Mouse (Mus musculus) forebrain, embryonic 11.5 days (tissue): ENCODE results near the gene Gm20388. TPM values are rescaled to one million over a fixed set of nuclear protein-coding genes. Genes with fewer than 3 reads are reported as not detected.

Experiments
- ATAC-seq: fragments of 200-750 bp; cut with Nextera tagmentation; replicated peaks from 2 replicates; pipeline ENCODE4 v1.8.0; 2017; ENCODE audit warnings: moderate TSS enrichment; ENCODE audit not compliant: low FRiP score
- DNase-seq: peaks from one replicate; pipeline ENCODE4 v3.0.0-alpha.2; 2017; ENCODE audit warnings: low spot score
- H3K27ac ChIP-seq: fragments of 300-500 bp; sonication (generic); 2 replicates; pipeline ENCODE4 v1.5.1; 2014; ENCODE audit warnings: low read depth, low read length
- H3K27me3 ChIP-seq: fragments of 300-500 bp; sonication (generic); 2 replicates; pipeline ENCODE4 v1.6.1; 2014; ENCODE audit warnings: mild to moderate bottlenecking, low read length, mixed read lengths; ENCODE audit not compliant: control insufficient read depth, insufficient read depth
- H3K36me3 ChIP-seq: fragments of 300-500 bp; sonication (generic); 2 replicates; pipeline ENCODE4 v1.6.1; 2014; ENCODE audit warnings: mild to moderate bottlenecking, low read length, moderate library complexity, mixed read lengths; ENCODE audit not compliant: control insufficient read depth, insufficient read depth
- H3K4me1 ChIP-seq: fragments of 300-500 bp; sonication (generic); replicated peaks from 2 replicates; pipeline ENCODE4 v1.6.1; 2014; ENCODE audit warnings: low read length, mixed read lengths; ENCODE audit not compliant: control insufficient read depth, insufficient read depth
- H3K4me2 ChIP-seq: fragments of 300-500 bp; sonication (generic); 2 replicates; pipeline ENCODE4 v1.6.1; 2014; ENCODE audit warnings: low read depth, mild to moderate bottlenecking, low read length, moderate library complexity, mixed read lengths; ENCODE audit not compliant: severe bottlenecking
- H3K4me3 ChIP-seq: fragments of 300-500 bp; sonication (generic); 2 replicates; pipeline ENCODE4 v1.5.1; 2014; ENCODE audit warnings: low read depth, low read length
- H3K9ac ChIP-seq: fragments of 300-500 bp; sonication (generic); 2 replicates; pipeline ENCODE4 v1.6.1; 2014; ENCODE audit warnings: low read length
- H3K9me3 ChIP-seq: fragments of 300-500 bp; sonication (generic); 2 replicates; pipeline ENCODE4 v1.6.1; 2016; ENCODE audit warnings: low read length, mixed read lengths; ENCODE audit not compliant: control insufficient read depth
- WGBS: fragments of 180-500 bp; shearing (Covaris S2); extraction: QIAGEN DNeasy Blood & Tissue Kit; methylation state at CpG from one replicate; pipeline ENCODE4 v1.1.7; 2014; 5-methylcytosine and 5-hydroxymethylcytosine counted together
- polyA plus RNA-seq: library from polyadenylated mRNA; unstranded; fragments of >200 nt; fragmentation: Nextera tagmentation; extraction: Ambion mirVana; gene quantifications from 2 replicates; pipeline ENCODE4 v1.2.1, GENCODE M21; 2014

Gm20388 gene
- polyA plus RNA-seq, 1 experiment from 2014 or later: not detected

DNA sequence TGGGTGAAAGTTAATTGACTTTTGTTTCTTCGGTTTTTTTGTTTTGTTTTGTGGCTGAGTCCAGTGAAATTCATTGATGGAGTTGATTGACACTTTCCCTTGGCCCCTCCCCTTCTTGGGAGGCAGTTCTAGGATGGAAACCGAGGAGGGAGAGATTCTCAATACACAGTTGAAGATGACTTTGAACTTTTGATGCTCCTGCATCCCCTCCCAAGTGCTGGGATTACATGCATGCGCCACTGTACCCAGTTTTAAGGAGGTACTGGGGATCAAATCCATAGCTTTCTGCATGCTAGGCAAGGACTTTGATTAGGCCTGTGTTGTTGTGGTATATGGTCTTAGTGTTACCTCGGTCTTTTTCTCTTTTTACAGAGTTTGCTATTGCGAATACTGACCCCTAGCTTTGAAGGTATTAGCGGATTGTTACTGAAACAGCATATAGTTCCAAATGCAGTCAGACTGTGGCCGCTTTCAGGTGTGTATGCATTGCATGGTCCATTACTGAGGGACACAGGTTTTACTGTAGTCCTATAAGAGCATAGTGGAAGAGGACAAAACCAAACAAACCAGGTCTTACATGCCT lies 3155.6 kb downstream of the Gm20388 start:
- 41% methylated on average over 7 of the region's 7 CpGs for WGBS
- peak overlapping the region; percentile 95 for H3K9ac ChIP-seq
- peaks cover 5% of the 10 kb centered on the region; the same call in 1 of the 2 replicates for H3K4me1 ChIP-seq
- DNase-seq (no peak), ATAC-seq (no peak)
- peak overlapping the region; percentile 73 for H3K4me2 ChIP-seq
- no peaks in the 10 kb centered on the region for H3K9me3 ChIP-seq
- peak overlapping the region; percentile 88 for H3K4me3 ChIP-seq
- H3K27ac ChIP-seq: peak overlapping the region; percentile 84; the same call in 1 of the 2 replicates
- no peaks in the 10 kb centered on the region for H3K27me3 ChIP-seq
- H3K36me3 ChIP-seq: no peaks in the 10 kb centered on the region

GRCm38 (mm10) chr8:123071176-123071575 lies 3160.5 kb downstream of the Gm20388 start:
- Histone ChIP-seq H3K27ac (no peak overlapping the region), H3K4me3 (no peak overlapping the region), H3K4me2 (no peak overlapping the region), H3K4me1 (peaks cover 5% of the 10 kb centered on the region; the same call in 1 of the 2 replicates), H3K9me3 (no peaks in the 10 kb centered on the region), H3K27me3 (no peaks in the 10 kb centered on the region), H3K9ac (no peak overlapping the region), H3K36me3 (no peaks in the 10 kb centered on the region; the same call in 1 of the 2 replicates)
- ATAC-seq (no peak), DNase-seq (no peak)
- WGBS: 93% methylated on average over 4 of the region's 4 CpGs

DNA sequence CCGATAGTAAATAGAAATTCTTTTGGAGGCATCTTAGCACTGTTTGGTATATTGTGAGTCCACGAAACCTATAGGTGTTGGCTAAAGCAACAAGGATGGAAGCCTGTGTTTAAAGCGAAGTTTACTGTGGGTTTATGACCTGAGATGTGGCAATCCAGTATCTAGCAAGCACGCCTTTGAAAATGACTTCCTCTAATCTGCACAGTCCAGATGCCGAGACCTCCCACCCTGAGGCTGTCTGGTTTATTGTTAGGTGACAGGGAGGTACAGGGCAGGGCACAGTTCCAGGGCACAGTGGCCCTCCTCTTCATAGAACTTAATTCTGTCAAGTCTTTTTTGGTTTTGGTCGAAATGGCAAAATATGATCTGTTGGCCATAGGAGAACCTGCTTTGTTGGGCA lies 3166.6 kb downstream of the Gm20388 start:
- ATAC-seq (no peak), DNase-seq (no peak)
- WGBS: 88% methylated on average over 6 of the region's 6 CpGs
- Histone ChIP-seq H3K9me3 (no peaks in the 10 kb centered on the region), H3K36me3 (peaks cover 3% of the 10 kb centered on the region), H3K4me3 (no peak overlapping the region), H3K4me2 (no peak overlapping the region), H3K27me3 (no peaks in the 10 kb centered on the region), H3K9ac (no peak overlapping the region), H3K4me1 (no peaks in the 10 kb centered on the region), H3K27ac (no peak overlapping the region)

DNA sequence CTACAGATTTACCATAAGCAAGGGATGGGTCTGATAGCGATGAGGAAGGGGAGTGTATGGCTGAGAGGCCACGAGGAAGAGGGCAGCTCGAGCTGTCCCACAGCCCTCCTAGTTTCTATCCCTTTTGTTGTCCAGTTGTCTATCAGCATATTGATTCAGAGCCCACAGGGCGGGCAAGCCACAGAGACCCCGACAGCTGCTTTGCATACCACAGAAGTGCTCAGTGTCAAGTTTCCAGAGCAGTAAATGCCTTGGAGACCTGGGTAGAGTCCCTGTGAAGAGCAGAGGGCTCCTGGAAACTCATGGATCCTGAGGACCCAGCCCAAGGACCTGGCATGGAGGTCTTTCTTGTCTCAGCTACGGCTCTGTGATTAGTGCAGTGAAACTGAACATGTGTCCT lies 3172.4 kb downstream of the Gm20388 start:
- 86% methylated on average over 6 of the region's 6 CpGs for WGBS
- H3K36me3 ChIP-seq: peaks cover 8% of the 10 kb centered on the region
- no peaks in the 10 kb centered on the region for H3K4me1 ChIP-seq
- H3K27me3 ChIP-seq: no peaks in the 10 kb centered on the region
- ATAC-seq (no peak), DNase-seq (no peak)
- no peaks in the 10 kb centered on the region for H3K9me3 ChIP-seq
- H3K27ac ChIP-seq: no peak overlapping the region
- H3K9ac ChIP-seq: no peak overlapping the region
- no peak overlapping the region for H3K4me2 ChIP-seq
- no peak overlapping the region for H3K4me3 ChIP-seq

DNA sequence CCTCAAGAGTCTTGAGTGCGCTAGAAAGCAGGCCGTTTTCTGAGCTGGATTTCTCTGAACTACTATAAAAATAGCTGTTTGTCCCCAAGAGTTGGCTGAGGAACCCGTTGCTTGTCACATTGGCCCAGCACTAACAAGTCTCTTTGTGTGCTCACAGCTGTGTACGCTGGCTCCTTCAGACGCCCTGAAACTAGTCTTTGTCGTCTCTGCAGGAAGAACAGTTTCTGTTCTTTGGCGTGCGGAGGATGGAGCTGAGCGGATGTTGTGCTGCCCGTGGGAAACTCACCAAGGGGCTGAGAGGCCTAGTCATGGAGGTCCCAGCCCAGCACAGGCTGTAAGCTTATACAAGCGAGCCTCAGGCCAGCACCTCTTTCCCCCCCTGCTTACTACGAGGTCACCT lies 3173.0 kb downstream of the Gm20388 start:
- no peak overlapping the region for H3K4me3 ChIP-seq
- H3K27ac ChIP-seq: no peak overlapping the region
- DNase-seq (no peak), ATAC-seq (no peak)
- no peak overlapping the region for H3K4me2 ChIP-seq
- no peaks in the 10 kb centered on the region for H3K9me3 ChIP-seq
- 93% methylated on average over 12 of the region's 12 CpGs for WGBS
- peaks cover 10% of the 10 kb centered on the region for H3K36me3 ChIP-seq
- no peaks in the 10 kb centered on the region for H3K4me1 ChIP-seq
- no peak overlapping the region for H3K9ac ChIP-seq
- no peaks in the 10 kb centered on the region for H3K27me3 ChIP-seq

GRCm38 (mm10) chr8:123087289-123087688 lies 3176.6 kb downstream of the Gm20388 start:
- 93% methylated on average over 9 of the region's 9 CpGs for WGBS

DNA sequence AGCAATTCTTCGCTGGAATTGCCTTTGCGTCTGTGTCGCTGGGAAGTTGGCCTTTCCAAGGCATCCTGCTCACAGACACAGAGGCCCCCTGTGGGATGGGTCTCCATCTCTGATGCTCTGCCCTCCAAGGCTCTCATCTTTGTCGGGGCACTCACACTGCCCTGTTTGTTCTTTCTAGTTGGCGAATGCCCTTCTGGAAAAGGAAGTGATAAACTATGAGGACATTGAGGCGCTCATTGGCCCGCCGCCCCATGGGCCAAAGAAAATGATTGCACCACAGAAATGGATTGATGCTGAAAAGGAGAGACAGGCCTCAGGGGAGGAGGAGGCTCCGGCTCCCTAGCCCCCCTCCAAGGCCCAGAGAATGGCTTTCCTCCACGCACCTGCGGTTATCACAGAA lies 3186.6 kb downstream of the Gm20388 start:
- DNase-seq: no peak
- Histone ChIP-seq H3K4me2 (no peak overlapping the region), H3K4me1 (0 out of 2 replicates have a peak, but pooled peaks cover 2% of the 10 kb centered on the region), H3K27me3 (no peaks in the 10 kb centered on the region), H3K36me3 (peaks cover under 1% of the 10 kb centered on the region; the same call in 1 of the 2 replicates), H3K9ac (no peak overlapping the region), H3K27ac (no peak overlapping the region), H3K9me3 (no peaks in the 10 kb centered on the region), H3K4me3 (no peak overlapping the region)
- WGBS: 91% methylated on average over 11 of the region's 11 CpGs
- no peak for ATAC-seq

More at GRCm38 (mm10) chr8:123087289-123087688, 3176.6 kb downstream of the Gm20388 start:
- Histone ChIP-seq H3K27ac (no peak overlapping the region), H3K4me3 (no peak overlapping the region), H3K9me3 (no peaks in the 10 kb centered on the region), H3K4me2 (no peak overlapping the region), H3K36me3 (peaks cover 29% of the 10 kb centered on the region), H3K9ac (no peak overlapping the region), H3K4me1 (no peaks in the 10 kb centered on the region), H3K27me3 (no peaks in the 10 kb centered on the region)
- ATAC-seq (no peak), DNase-seq (no peak)

- 77% methylated on average over 12 of the region's 12 CpGs for WGBS
- no peak overlapping the region for H3K4me3 ChIP-seq
- ATAC-seq: no peak
- H3K4me1 ChIP-seq: 0 out of 2 replicates have a peak, but pooled peaks cover 2% of the 10 kb centered on the region
- no peak overlapping the region for H3K27ac ChIP-seq
- no peak overlapping the region for H3K4me2 ChIP-seq
- DNase-seq: no peak
- H3K36me3 ChIP-seq: no peaks in the 10 kb centered on the region; the same call in 1 of the 2 replicates
- no peaks in the 10 kb centered on the region for H3K9me3 ChIP-seq
- no peak overlapping the region for H3K9ac ChIP-seq
- no peaks in the 10 kb centered on the region for H3K27me3 ChIP-seq
Measured at GRCm38 (mm10) chr8:123097786-123098584, 3187.3 kb downstream of the Gm20388 start.
